Mouse (Mus musculus): ENCODE results near the gene Birc5. TPM values are rescaled to one million over a fixed set of nuclear protein-coding genes. Genes with fewer than 3 reads are reported as not detected.
A peak's percentile ranks its signal among the peaks of the same experiment; 100 is the strongest.

Birc5 gene
- total RNA-seq, 2 experiments from 2014 or later, result 11.4 to 13.2 TPM

- no peak for DNase-seq
Observed at GRCm38 (mm10) chr11:117886000-117886399, 36.9 kb downstream of the Birc5 start.

GRCm38 (mm10) chr11:117888168-117888852 is 39.3 kb downstream of the Birc5 start:
- DNase-seq, result no peak

GRCm38 (mm10) chr11:117888853-117889822 is 40.1 kb downstream of the Birc5 start:
- DNase-seq, result peak; percentile 50

GRCm38 (mm10) chr11:117889887-117890340 is 40.9 kb downstream of the Birc5 start:
- DNase-seq, result no peak

GRCm38 (mm10) chr11:117890519-117891282 is 41.6 kb downstream of the Birc5 start:
- DNase-seq, result peak; percentile 62

- DNase-seq, result no peak
Observed at GRCm38 (mm10) chr11:117891581-117892175, 42.6 kb downstream of the Birc5 start.

GRCm38 (mm10) chr11:117892199-117892598 is 43.1 kb downstream of the Birc5 start:
- no peak for DNase-seq

GRCm38 (mm10) chr11:117894676-117895075 is 45.6 kb downstream of the Birc5 start:
- no peak for DNase-seq

GRCm38 (mm10) chr11:117896533-117896932 is 47.5 kb downstream of the Birc5 start:
- no peak for DNase-seq

GRCm38 (mm10) chr11:117902282-117902681 is 53.2 kb downstream of the Birc5 start:
- DNase-seq, result no peak

- DNase-seq, result no peak
Observed at GRCm38 (mm10) chr11:117904442-117904841, 55.4 kb downstream of the Birc5 start.

Other genes with a start within 250 kb of the Birc5 start
- 10 to 100 TPM; 20.5 to 25.8 TPM for gene Tnrc6c, start 195.0 kb upstream of the Birc5 start, total RNA-seq (2021)
- gene Tmc8, start 67.2 kb upstream of the Birc5 start, total RNA-seq (2021), result 1 to 10 TPM; 1.2 to 1.7 TPM
- gene Tmc6, start 67.1 kb upstream of the Birc5 start, total RNA-seq (2021), result 10 to 100 TPM; 17.2 to 20.9 TPM
- gene 6030468B19Rik, start 51.6 kb upstream of the Birc5 start, total RNA-seq (2021), result not detected
- gene Gm20708, start 39.6 kb upstream of the Birc5 start, total RNA-seq (2021), result 1 to 10 TPM; 1.2 to 3.3 TPM
- 10 to 100 TPM; 90.3 to 95.1 TPM for gene Syngr2, start 39.6 kb upstream of the Birc5 start, total RNA-seq (2021)
- gene Afmid, start 23.3 kb upstream of the Birc5 start, total RNA-seq (2021), result 1 to 10 TPM; 5.1 to 5.3 TPM
- 10 to 100 TPM; 14.3 to 20.5 TPM for gene Tk1, start 23.2 kb upstream of the Birc5 start, total RNA-seq (2021)
- not detected for gene Tmem235, start 11.5 kb downstream of the Birc5 start, total RNA-seq (2021)
- gene Tha1, start 24.2 kb downstream of the Birc5 start, total RNA-seq (2021), result 1 to 10 TPM; 4.7 to 5.6 TPM
- gene Socs3, start 120.8 kb downstream of the Birc5 start, total RNA-seq (2021), result 1 to 10 TPM; 6.2 to 9.8 TPM
- gene Pgs1, start 137.0 kb downstream of the Birc5 start, total RNA-seq (2021), result 10 to 100 TPM; 17.8 to 21.6 TPM